8 mouse cellular contexts compared by ENCODE assay signal in the genomic region with DNA sequence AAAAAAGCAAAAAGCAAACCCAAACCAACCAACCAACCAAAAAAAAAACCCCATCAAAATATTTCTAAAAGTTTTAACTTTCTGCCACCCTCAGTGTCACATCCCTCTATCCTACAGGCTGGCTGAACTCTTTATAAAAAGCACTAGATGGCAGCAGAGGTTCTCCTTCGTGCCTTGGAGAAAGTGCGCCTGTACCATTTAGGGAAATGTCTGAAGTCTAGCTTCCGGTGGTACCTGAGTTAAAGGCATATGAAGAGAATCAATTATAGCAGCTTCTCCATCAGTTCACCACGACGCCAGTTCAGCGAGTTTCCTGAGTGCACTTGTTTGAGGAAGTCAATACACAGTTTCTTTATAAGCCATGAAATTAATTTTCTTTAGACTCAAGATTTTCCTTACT.
DNase-seq lines count a peak whose midpoint lies in the region; ATAC-seq lines count a peak whose summit lies in the region.

No protein-coding gene starts in this region.

- H3K27me3 ChIP-seq in kidney, embryonic 16.5 days (ENCODE audit: insufficient read depth, low read length): no peaks in the 10 kb centered on the region
- no peaks in the 10 kb centered on the region for H3K27me3 ChIP-seq in forebrain, embryonic 12.5 days

- DNase-seq in kidney, adult 18-20 months: no peak
- DNase-seq in CD4-positive, CD25-positive, alpha-beta regulatory T cell, adult 2 months (ENCODE audit: low read depth, low spot score): peak; percentile 57
- peak; percentile 34 for DNase-seq in MEL-GATA-1-ER (ENCODE audit: extremely low read depth, low read depth)
- DNase-seq in testis, postnatal 14 days (ENCODE audit: low spot score): no peak
- no peak for DNase-seq in spleen, adult 18-20 months

- no peaks in the 10 kb centered on the region for H3K9me3 ChIP-seq in kidney, embryonic 16.5 days (ENCODE audit: low read length)
- no peaks in the 10 kb centered on the region for H3K9me3 ChIP-seq in forebrain, embryonic 12.5 days

- no peak overlapping the region for H3K27ac ChIP-seq in kidney, embryonic 16.5 days (ENCODE audit: low read length)
- no peak overlapping the region for H3K27ac ChIP-seq in forebrain, embryonic 12.5 days

- H3K4me2 ChIP-seq in kidney, embryonic 16.5 days (replicated peaks; ENCODE audit: low read depth, low read length): no peak overlapping the region
- H3K4me2 ChIP-seq in forebrain, embryonic 12.5 days: no peak overlapping the region

- H3K4me3 ChIP-seq in kidney, embryonic 16.5 days (ENCODE audit: low read length): no peak overlapping the region
- no peak overlapping the region for H3K4me3 ChIP-seq in forebrain, embryonic 12.5 days (replicated peaks)

- H3K9ac ChIP-seq in kidney, embryonic 16.5 days (replicated peaks; ENCODE audit: low read length): no peak overlapping the region
- H3K9ac ChIP-seq in forebrain, embryonic 12.5 days: no peak overlapping the region

- no peaks in the 10 kb centered on the region for H3K4me1 ChIP-seq in kidney, embryonic 16.5 days (ENCODE audit: insufficient read depth, low read length)
- no peaks in the 10 kb centered on the region for H3K4me1 ChIP-seq in forebrain, embryonic 12.5 days

- no peaks in the 10 kb centered on the region for H3K36me3 ChIP-seq in kidney, embryonic 16.5 days (ENCODE audit: insufficient read depth, low read length)
- no peaks in the 10 kb centered on the region for H3K36me3 ChIP-seq in forebrain, embryonic 12.5 days (replicated peaks)

- ATAC-seq in kidney, embryonic 16.5 days (ENCODE audit: low FRiP score, low TSS enrichment): peak; percentile 69; the same call in 1 of the 2 replicates
- peak; percentile 63; the same call in 1 of the 2 replicates for ATAC-seq in forebrain, embryonic 12.5 days (ENCODE audit: low FRiP score)
- ATAC-seq in megakaryocyte-erythroid progenitor cell, adult 5-6 weeks (replicated peaks; ENCODE audit: low FRiP score, low TSS enrichment, poor library complexity, severe bottlenecking): peak; percentile 74

- 5% methylated on average over 6 of the region's 6 CpGs for WGBS in kidney, embryonic 16.5 days
- WGBS in forebrain, embryonic 12.5 days: 8% methylated on average over 6 of the region's 6 CpGs

Comparison
In these comparisons a context has a peak if more than half of its experiments do, and no peak if none do; other contexts are left out.
1. DNase-seq: peak in CD4-positive, CD25-positive, alpha-beta regulatory T cell, adult 2 months (single experiment) and MEL-GATA-1-ER (single experiment); none in kidney, adult 18-20 months (single experiment), testis, postnatal 14 days (single experiment) and spleen, adult 18-20 months (0 of 2).
2. Peak in every context shown above with its lines, with median percentiles within 50 percentile points of each other: ATAC-seq.